Mouse (Mus musculus) heart, adult 2 months (tissue): Measurements from ENCODE around the gene Zscan22. TPM values are rescaled to one million over a fixed set of nuclear protein-coding genes. Genes with fewer than 3 reads are reported as not detected.
"Not testable (repeated sequence)": the region's sequence is repeated elsewhere in the genome, so short reads cannot be mapped to it uniquely, and the experiment has no call there.

Experiments
- DNase-seq, 2 experiments: peaks; one replicate each; pipeline ENCODE4 v3.0.0; 2021
- H3K27ac ChIP-seq: fragments of 200-600 bp; 2 replicates; pipeline ENCODE4 v1.8.1; 2022
- H3K27me3 ChIP-seq: fragments of 200-500 bp; 2 replicates; pipeline ENCODE4 v1.6.1; 2012; ENCODE audit warnings: mild to moderate bottlenecking, low read length, inconsistent platforms, mixed read lengths; ENCODE audit not compliant: control insufficient read depth, insufficient read depth
- H3K36me3 ChIP-seq: fragments of 200-500 bp; 2 replicates; pipeline ENCODE4 v1.6.1; 2012; ENCODE audit warnings: low read length, inconsistent platforms; ENCODE audit not compliant: control insufficient read depth, insufficient read depth
- H3K4me1 ChIP-seq: fragments of 200-500 bp; 2 replicates; pipeline ENCODE4 v1.6.1; 2011; ENCODE audit warnings: low read length; ENCODE audit not compliant: control insufficient read depth, insufficient read depth
- H3K4me3 ChIP-seq: fragments of 200-600 bp; 2 replicates; pipeline ENCODE4 v1.8.1; 2022
- H3K79me2 ChIP-seq: fragments of 200-500 bp; replicated peaks from 2 replicates; pipeline ENCODE4 v1.6.1; 2012; ENCODE audit warnings: mild to moderate bottlenecking, inconsistent platforms, low read length, moderate library complexity, mixed read lengths; ENCODE audit not compliant: control insufficient read depth, insufficient read depth
- H3K9ac ChIP-seq: fragments of 200-500 bp; 2 replicates; pipeline ENCODE4 v1.6.1; 2012; ENCODE audit warnings: low read depth, mild to moderate bottlenecking, control low read depth, inconsistent platforms, low read length, mixed read lengths
- CTCF ChIP-seq: fragments of 200-600 bp; IDR thresholded peaks from 2 replicates; pipeline ENCODE4 v1.8.1; 2022; ENCODE audit warnings: antibody characterized with exemption, mild to moderate bottlenecking, moderate library complexity
- EP300 ChIP-seq: fragments of 200-500 bp; IDR thresholded peaks from 2 replicates; pipeline ENCODE4 v1.6.1; 2011; ENCODE audit warnings: low read depth, low read length, control low read depth; ENCODE audit not compliant: insufficient read depth
- POLR2A ChIP-seq: fragments of 200-500 bp; IDR thresholded peaks from 2 replicates; pipeline ENCODE4 v1.6.1; 2011; ENCODE audit warnings: mild to moderate bottlenecking, low read depth, low read length, control low read depth; ENCODE audit not compliant: insufficient read depth
- WGBS: fragments of 180-500 bp; shearing (Covaris S2); methylation state at CpG from one replicate; pipeline ENCODE4 v1.1.7; 2018; 5-methylcytosine and 5-hydroxymethylcytosine counted together
- intact Hi-C: fragments of 180-260 bp; cut with DNase I; formaldehyde crosslinking; loops from one replicate; pipeline ENCODE4 v1.15.1; 2025
- polyA plus RNA-seq: library from polyadenylated mRNA; depleted of rRNA; stranded (reverse); fragments of >200 nt; gene quantifications from 2 replicates; pipeline ENCODE4 v1.2.3, GENCODE M21; 2012
- total RNA-seq, 2 experiments: library from RNA; stranded (reverse); gene quantifications; 2 replicates each; pipeline ENCODE4 v1.2.3; 2021

Zscan22 gene
- total and polyA plus RNA-seq, 3 experiments: 5.7 to 6.0 (median 5.7) TPM

DNA sequence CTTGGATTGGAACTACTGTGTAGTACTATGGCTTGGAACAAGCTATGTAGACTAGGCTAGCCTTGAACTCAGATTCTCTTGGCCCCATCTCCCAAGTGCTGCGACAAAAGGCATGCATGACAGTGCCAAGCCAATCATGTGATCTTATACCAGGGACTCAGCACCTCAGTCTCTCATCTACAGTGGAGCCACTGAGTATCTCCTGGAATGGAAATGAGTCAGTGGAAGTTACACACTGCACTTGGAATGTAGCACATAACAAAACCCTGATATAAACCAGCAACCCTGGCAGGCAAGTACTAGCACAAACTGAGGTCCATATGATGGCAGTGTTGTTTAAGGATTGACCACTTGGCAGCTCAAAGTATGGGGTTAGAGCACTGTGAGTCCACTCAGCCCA, 7.5 kb downstream of the Zscan22 start:
- Histone ChIP-seq H3K27ac (no peak overlapping the region), H3K9ac (no peak overlapping the region), H3K36me3 (no peaks in the 10 kb centered on the region), H3K4me1 (peaks cover 1% of the 10 kb centered on the region; the same call in 1 of the 2 replicates), H3K27me3 (no peaks in the 10 kb centered on the region), H3K79me2 (0 out of 2 replicates have a peak, but pooled peaks cover 3% of the 10 kb centered on the region), H3K4me3 (no peak overlapping the region)
- DNase-seq: no peak
- intact Hi-C loops: no loop called here
- WGBS: 50% methylated on average over 1 of the region's 1 CpGs
- TF ChIP-seq EP300 (no peak), CTCF (no peak), POLR2A (no peak)

DNA sequence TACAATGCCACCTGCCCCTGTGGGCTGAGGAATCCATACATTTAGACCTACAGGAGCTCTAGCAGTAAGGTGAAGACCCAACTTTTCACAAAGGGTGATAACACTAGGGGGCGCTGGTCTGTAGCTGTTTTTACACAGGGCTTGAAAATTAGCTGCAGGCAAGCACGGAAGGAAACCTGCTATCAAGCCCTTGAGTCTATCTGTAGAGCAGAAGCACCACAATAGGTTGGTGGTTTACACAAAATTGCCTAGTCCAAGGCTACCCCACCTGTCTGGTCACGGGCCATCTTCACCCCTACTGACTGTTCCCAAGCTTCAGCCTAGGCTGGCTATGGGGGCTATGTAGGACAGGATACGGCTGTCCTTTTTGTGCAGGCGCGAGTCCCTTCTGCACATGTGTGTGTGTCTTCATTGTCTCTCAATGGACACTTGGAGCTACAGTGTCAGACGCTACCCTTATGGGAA, 11.9 kb downstream of the Zscan22 start:
- H3K36me3 ChIP-seq: no peaks in the 10 kb centered on the region
- H3K9ac ChIP-seq: peak overlapping the region; percentile 47
- H3K4me1 ChIP-seq: peaks cover 1% of the 10 kb centered on the region; the same call in 1 of the 2 replicates
- H3K27me3 ChIP-seq: no peaks in the 10 kb centered on the region
- DNase-seq: peak; percentile 75 to 77
- no peaks in the 10 kb centered on the region for H3K79me2 ChIP-seq
- H3K4me3 ChIP-seq: peak overlapping the region; percentile 52
- H3K27ac ChIP-seq: peak overlapping the region; percentile 91
- intact Hi-C loops: loop anchor here (2.0 kb wide), 2 partner anchors 99 to 137 kb away; no protein-coding TSS in a partner anchor
- TF ChIP-seq CTCF: peak; percentile 88
- TF ChIP-seq POLR2A: no peak
- TF ChIP-seq EP300: no peak
- WGBS: 24% methylated on average over 7 of the region's 7 CpGs

DNA sequence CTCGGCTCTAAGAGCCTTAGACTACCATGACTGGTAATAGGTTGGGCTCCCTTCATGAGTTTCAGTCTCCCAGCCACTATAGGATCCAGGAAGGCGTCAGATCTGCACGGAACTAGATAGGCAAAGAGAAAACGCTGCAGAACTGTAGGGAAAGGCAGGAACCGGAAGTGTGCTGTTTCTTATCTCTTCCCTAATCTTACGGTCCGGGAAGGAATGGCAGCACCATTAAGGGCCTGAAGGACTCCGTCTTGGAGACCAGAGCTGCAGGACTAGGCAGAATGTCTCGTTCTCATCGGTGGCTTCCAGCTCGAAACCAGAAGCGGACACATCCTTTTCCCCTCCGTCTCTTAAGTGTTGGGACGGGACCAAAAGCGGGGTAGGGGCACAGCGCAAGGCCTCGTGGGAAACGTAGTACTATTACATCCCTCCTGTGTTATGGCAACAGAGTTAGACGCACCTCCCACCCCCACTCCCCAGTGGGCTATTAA, 12.6 kb downstream of the Zscan22 start:
- WGBS: 3% methylated on average over 19 of the region's 19 CpGs
- intact Hi-C loops: loop anchor here (2.0 kb wide), 1 partner anchor 83 kb away; no protein-coding TSS in a partner anchor
- Histone ChIP-seq H3K79me2 (no peaks in the 10 kb centered on the region), H3K9ac (peak overlapping the region; percentile 47), H3K4me1 (peaks cover 1% of the 10 kb centered on the region; the same call in 1 of the 2 replicates), H3K27me3 (no peaks in the 10 kb centered on the region), H3K27ac (peak overlapping the region; percentile 91), H3K36me3 (no peaks in the 10 kb centered on the region), H3K4me3 (peak overlapping the region; percentile 52)
- peak; percentile 72 to 74 for DNase-seq
- TF ChIP-seq POLR2A (peak; percentile 78), EP300 (0 out of 2 replicates have a peak, but pooled peaks have one; percentile 9), CTCF (no peak)

DNA sequence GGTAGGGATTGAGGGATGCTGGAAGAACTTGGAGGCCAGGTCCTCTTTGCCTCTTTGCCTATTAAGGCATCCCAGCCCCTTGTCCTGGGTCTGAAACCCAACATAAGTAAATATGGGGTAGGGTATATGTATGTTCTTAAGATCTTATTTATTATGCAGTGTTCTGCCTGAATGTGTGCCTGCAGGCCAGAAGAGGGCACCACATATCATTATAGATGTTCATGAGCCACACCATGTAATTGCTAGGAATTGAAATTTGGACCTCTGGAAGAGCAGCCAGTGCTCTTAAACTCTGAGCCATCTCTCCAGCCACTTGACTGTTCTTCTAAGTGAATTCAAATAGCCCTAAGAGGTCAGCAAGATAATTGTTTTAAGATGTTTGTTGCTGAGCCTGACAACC, 15.9 kb downstream of the Zscan22 start:
- no peak for DNase-seq

DNA sequence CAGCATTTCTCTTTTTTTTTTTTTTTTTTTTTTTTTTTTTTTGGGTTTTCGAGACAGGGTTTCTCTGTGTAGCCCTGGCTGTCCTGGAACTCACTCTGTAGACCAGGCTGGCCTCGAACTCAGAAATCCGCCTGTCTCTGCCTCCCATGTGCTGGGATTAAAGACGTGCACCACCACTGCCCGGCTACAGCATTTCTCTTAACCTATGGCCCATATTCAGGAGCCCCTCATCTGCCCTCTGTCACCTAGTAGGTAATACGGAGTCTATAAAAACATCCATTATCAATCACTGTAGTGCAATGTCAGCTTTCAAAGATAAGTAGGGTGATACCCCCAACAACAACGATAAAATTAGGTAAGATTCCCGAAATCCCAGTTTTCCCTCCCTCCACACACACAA, 22.9 kb downstream of the Zscan22 start:
- not testable (repeated sequence) for H3K27me3 ChIP-seq, H3K9ac ChIP-seq, H3K27ac ChIP-seq, H3K4me3 ChIP-seq, H3K4me1 ChIP-seq, DNase-seq, H3K79me2 ChIP-seq
- intact Hi-C loops: loop anchor here (1.0 to 5.0 kb wide), 3 partner anchors 38 to 117 kb away; partner anchors contain the start of genes Ube2m and Zfp446
- peaks cover 13% of the 10 kb centered on the region for H3K36me3 ChIP-seq
- WGBS: 78% methylated on average over 7 of the region's 8 CpGs

More for the DNA sequence above, 15.9 kb downstream of the Zscan22 start:
- Histone ChIP-seq H3K27me3 (no peaks in the 10 kb centered on the region), H3K9ac (no peak overlapping the region), H3K79me2 (no peaks in the 10 kb centered on the region), H3K4me3 (no peak overlapping the region), H3K4me1 (peaks cover 1% of the 10 kb centered on the region; the same call in 1 of the 2 replicates), H3K27ac (no peak overlapping the region), H3K36me3 (no peaks in the 10 kb centered on the region)
- intact Hi-C loops: no loop called here
- peak; percentile 71 for TF ChIP-seq CTCF
- no peak for TF ChIP-seq EP300

DNA sequence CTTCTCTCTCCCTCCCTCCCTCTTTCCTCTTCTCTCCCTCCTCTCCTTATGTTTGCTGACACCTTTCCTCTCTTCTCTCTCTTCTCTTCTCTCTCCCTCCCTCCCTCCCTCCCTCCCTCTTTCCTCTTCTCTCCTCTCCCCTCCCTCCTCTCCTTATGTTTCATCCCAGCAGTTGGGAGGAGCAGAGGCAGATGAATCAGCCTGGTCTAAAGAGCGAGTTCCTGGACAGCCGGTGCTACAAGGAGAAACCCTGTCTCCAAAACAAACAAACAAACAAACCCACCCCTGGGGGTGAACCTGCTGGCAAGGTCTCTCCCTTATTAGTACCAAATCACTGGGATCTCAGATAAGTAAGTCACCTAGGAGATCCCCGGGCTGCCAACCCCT, 23.7 kb downstream of the Zscan22 start:
- DNase-seq: no peak
- H3K4me1 ChIP-seq: peaks cover 4% of the 10 kb centered on the region
- H3K4me3 ChIP-seq: peak overlapping the region; percentile 75
- intact Hi-C loops: loop anchor here (5.0 kb wide), 2 partner anchors 56 to 116 kb away; partner anchors contain the start of genes Ube2m and Zfp446
- TF ChIP-seq EP300: no peak
- TF ChIP-seq POLR2A: no peak
- no peak for TF ChIP-seq CTCF
- H3K27ac ChIP-seq: peak overlapping the region; percentile 92
- H3K36me3 ChIP-seq: peaks cover 13% of the 10 kb centered on the region
- WGBS: 0% methylated on average over 3 of the region's 3 CpGs
- H3K79me2 ChIP-seq: no peaks in the 10 kb centered on the region
- no peaks in the 10 kb centered on the region for H3K27me3 ChIP-seq
- H3K9ac ChIP-seq: peak overlapping the region; percentile 67
